Mouse (Mus musculus) erythroblast, embryonic 14.5 days (primary cell): ENCODE measurements around the gene Atp13a4.

Source experiments
- GATA1 ChIP-seq: IDR thresholded peaks from 2 replicates; pipeline ENCODE4 v1.6.1; 2012; ENCODE audit warnings: low read length, inconsistent platforms, mixed read lengths
- TAL1 ChIP-seq: IDR thresholded peaks from 3 replicates; pipeline ENCODE4 v1.6.1; 2012; ENCODE audit warnings: low read length, inconsistent platforms, mixed read lengths

DNA sequence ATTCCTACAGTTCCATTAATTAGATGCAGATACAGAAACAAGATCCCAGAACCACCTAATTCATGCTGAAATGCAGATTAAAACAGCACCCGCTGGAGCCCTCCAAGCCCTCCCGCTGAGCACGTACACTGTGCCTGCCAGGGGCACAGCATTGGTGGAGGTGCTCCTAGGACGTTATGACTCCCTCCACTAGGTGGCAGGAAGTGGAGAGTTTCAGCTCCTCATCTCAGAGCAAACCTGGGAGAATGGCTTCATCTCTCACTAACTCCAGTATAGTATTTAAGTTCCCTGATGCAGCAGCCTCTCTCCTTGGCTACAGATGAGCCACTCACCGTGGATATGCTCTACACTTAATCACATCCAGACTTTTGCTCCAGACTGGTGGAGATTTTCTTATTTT is 110.0 kb downstream of the Atp13a4 start:
- TF ChIP-seq GATA1 (no peak), TAL1 (no peak)
